Mouse (Mus musculus) heart, postnatal 0 days (tissue): ENCODE data around the gene Pex16. TPM values are rescaled to one million over a fixed set of nuclear protein-coding genes. Genes with fewer than 3 reads are reported as not detected.

Experiments
- ATAC-seq: fragments of 200-750 bp; cut with Nextera tagmentation; 2 replicates; pipeline ENCODE4 v1.8.0; 2017; ENCODE audit warnings: low read depth, moderate number of reproducible peaks, moderate library complexity; ENCODE audit not compliant: insufficient read depth
- DNase-seq: peaks from one replicate; pipeline ENCODE4 v3.0.0-alpha.2; 2016; ENCODE audit warnings: low spot score
- H3K27ac ChIP-seq: fragments of 300-500 bp; sonication (generic); 2 replicates; pipeline ENCODE4 v1.5.1; 2014; ENCODE audit warnings: low read depth, mild to moderate bottlenecking
- H3K27me3 ChIP-seq: fragments of 300-500 bp; sonication (generic); 2 replicates; pipeline ENCODE4 v1.6.1; 2014; ENCODE audit warnings: low read length, mixed read lengths; ENCODE audit not compliant: control insufficient read depth, insufficient read depth
- H3K36me3 ChIP-seq: fragments of 300-500 bp; sonication (generic); replicated peaks from 2 replicates; pipeline ENCODE4 v1.6.1; 2014; ENCODE audit warnings: low read length, mixed read lengths; ENCODE audit not compliant: control insufficient read depth, insufficient read depth
- H3K4me1 ChIP-seq: fragments of 300-500 bp; sonication (generic); 2 replicates; pipeline ENCODE4 v1.6.1; 2014; ENCODE audit warnings: antibody characterized with exemption; ENCODE audit not compliant: control insufficient read depth, insufficient read depth
- H3K4me2 ChIP-seq: fragments of 300-500 bp; sonication (generic); 2 replicates; pipeline ENCODE4 v1.6.1; 2014; ENCODE audit warnings: low read depth, mild to moderate bottlenecking, low read length, moderate library complexity
- H3K4me3 ChIP-seq: fragments of 300-500 bp; sonication (generic); 2 replicates; pipeline ENCODE4 v1.5.1; 2014; ENCODE audit warnings: low read depth, low read length
- H3K9ac ChIP-seq: fragments of 300-500 bp; sonication (generic); replicated peaks from 2 replicates; pipeline ENCODE4 v1.6.1; 2014; ENCODE audit warnings: low read depth, low read length, mixed read lengths
- H3K9me3 ChIP-seq: fragments of 300-500 bp; sonication (generic); replicated peaks from 2 replicates; pipeline ENCODE4 v1.6.1; 2016; ENCODE audit warnings: low read length; ENCODE audit not compliant: control insufficient read depth
- CTCF ChIP-seq: IDR thresholded peaks from 2 replicates; pipeline ENCODE4 v1.5.1; 2016; ENCODE audit warnings: antibody characterized with exemption, control low read depth, low read depth
- EP300 ChIP-seq: IDR thresholded peaks from 2 replicates; pipeline ENCODE4 v1.6.1; 2016; ENCODE audit warnings: antibody characterized with exemption, low read depth
- WGBS: fragments of 180-500 bp; shearing (Covaris S2); extraction: QIAGEN DNeasy Blood & Tissue Kit; methylation state at CpG from one replicate; pipeline ENCODE4 v1.1.7; 2014; 5-methylcytosine and 5-hydroxymethylcytosine counted together
- polyA plus RNA-seq: library from polyadenylated mRNA; unstranded; fragments of >200 nt; fragmentation: Nextera tagmentation; extraction: Ambion mirVana; gene quantifications from 2 replicates; pipeline ENCODE4 v1.2.1, GENCODE M21; 2015
- total RNA-seq: library from RNA; depleted of rRNA; stranded (reverse); fragments of >200 nt; gene quantifications from 2 replicates; pipeline ENCODE4 v1.2.3, GENCODE M21; 2014; ENCODE audit warnings: low replicate concordance

Pex16 gene
- total and polyA plus RNA-seq, 2 experiments from 2014 or later: 14.1 to 27.7 TPM

DNA sequence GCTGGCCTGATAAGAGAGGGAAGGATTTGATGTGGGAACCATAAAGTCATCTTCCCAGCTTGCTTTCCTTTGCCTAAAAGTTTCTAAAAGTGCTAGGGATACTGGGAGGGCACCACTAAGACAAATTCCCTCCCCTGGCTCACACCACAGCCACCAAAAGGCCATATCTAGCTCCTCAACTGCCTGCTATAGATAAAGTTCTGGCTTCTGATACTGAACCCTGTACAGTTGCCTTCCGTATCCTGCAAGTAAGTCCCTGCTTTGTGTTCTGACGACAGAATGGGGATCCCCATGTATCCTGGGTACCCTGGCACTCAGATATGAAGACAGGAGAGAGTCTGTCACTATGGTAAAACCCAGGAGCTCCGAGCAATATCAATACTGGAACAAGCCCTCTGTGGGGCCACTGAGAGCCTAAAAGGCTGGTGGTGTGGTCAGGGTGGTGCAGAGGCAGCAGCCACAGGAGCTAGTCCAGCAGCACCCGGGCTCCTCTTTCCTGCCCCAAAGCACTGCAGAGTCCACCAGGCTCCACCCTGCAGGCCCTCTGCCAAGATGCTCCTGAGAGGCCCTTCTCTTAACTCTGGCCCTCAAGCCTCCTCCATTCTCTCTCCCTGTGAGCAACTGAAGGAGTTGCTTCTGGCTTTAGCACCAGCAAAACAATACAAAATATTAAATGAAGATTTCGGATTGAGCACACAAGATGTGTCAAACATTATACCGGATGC, 15.9 kb downstream of the Pex16 start:
- H3K9ac ChIP-seq: no peak overlapping the region
- H3K27ac ChIP-seq: no peak overlapping the region
- WGBS: 63% methylated on average over 6 of the region's 6 CpGs
- H3K9me3 ChIP-seq: no peaks in the 10 kb centered on the region
- peaks cover 16% of the 10 kb centered on the region for H3K4me1 ChIP-seq
- peaks cover 43% of the 10 kb centered on the region for H3K27me3 ChIP-seq
- no peak for DNase-seq
- no peak overlapping the region for H3K4me3 ChIP-seq
- no peak overlapping the region for H3K4me2 ChIP-seq
- no peak for ATAC-seq
- no peaks in the 10 kb centered on the region for H3K36me3 ChIP-seq
- TF ChIP-seq CTCF (no peak), EP300 (no peak)

DNA sequence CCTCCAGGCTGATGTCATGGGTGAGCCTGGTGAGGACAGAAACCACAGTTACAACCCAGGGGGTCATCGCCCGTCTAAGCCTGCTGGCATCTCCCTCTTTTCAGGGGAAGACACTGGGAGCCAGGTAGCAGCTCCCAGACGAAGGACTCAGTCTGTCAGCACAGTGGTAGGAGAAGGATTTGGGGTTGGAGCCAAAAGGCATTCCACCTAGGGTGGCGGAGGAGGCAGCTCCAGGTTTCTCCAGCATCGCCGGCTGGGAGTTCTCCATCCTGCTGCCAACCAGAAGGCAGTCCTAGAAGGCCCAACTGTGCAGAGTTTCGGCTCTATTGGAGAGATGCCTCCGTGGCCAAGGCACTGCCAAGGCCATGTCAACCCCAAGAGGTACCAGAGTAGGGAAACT, 16.6 kb downstream of the Pex16 start:
- no peak overlapping the region for H3K27ac ChIP-seq
- H3K27me3 ChIP-seq: peaks cover 46% of the 10 kb centered on the region
- H3K9ac ChIP-seq: no peak overlapping the region
- WGBS: 84% methylated on average over 8 of the region's 8 CpGs
- peaks cover 16% of the 10 kb centered on the region for H3K4me1 ChIP-seq
- H3K4me3 ChIP-seq: no peak overlapping the region
- H3K4me2 ChIP-seq: no peak overlapping the region
- no peaks in the 10 kb centered on the region for H3K9me3 ChIP-seq
- H3K36me3 ChIP-seq: no peaks in the 10 kb centered on the region
- DNase-seq (no peak), ATAC-seq (no peak)
- no peak for TF ChIP-seq EP300
- no peak for TF ChIP-seq CTCF

DNA sequence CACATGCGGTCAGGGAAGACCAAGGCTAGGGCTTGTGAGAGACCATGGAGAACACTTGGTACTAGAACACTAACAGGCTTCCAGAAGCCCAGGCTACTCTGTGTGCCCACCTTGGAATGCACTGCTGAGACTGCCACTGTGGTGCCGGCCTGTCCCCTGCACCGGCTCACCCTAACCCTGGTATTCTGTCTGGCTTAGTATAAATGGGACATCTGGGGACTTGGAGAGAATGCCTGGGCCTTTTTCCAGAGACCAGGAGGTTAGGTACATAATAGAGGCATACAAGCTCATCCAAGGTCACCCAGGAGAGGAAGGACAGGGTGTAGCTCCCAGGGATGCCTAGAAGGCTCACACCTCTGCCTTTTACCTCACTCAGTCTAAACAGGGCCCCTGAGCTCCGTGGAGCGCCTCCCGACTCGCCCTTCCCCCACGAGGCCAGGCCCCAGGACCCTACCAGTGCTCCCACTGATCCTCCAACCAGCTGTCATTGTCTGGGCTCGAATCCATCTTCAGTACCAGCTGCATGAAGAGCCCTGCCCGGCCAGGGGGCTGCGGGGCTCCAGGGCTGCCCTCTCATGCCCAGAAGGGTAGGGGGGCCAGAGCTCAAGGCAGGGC, 17.3 kb downstream of the Pex16 start:
- H3K4me3 ChIP-seq: no peak overlapping the region
- H3K27me3 ChIP-seq: peaks cover 46% of the 10 kb centered on the region
- ATAC-seq (no peak), DNase-seq (no peak)
- no peaks in the 10 kb centered on the region for H3K36me3 ChIP-seq
- H3K9ac ChIP-seq: no peak overlapping the region
- TF ChIP-seq CTCF (no peak), EP300 (no peak)
- WGBS: 33% methylated on average over 11 of the region's 11 CpGs
- H3K27ac ChIP-seq: no peak overlapping the region
- peak overlapping the region; percentile 44 for H3K4me2 ChIP-seq
- peaks cover 16% of the 10 kb centered on the region for H3K4me1 ChIP-seq
- no peaks in the 10 kb centered on the region for H3K9me3 ChIP-seq

DNA sequence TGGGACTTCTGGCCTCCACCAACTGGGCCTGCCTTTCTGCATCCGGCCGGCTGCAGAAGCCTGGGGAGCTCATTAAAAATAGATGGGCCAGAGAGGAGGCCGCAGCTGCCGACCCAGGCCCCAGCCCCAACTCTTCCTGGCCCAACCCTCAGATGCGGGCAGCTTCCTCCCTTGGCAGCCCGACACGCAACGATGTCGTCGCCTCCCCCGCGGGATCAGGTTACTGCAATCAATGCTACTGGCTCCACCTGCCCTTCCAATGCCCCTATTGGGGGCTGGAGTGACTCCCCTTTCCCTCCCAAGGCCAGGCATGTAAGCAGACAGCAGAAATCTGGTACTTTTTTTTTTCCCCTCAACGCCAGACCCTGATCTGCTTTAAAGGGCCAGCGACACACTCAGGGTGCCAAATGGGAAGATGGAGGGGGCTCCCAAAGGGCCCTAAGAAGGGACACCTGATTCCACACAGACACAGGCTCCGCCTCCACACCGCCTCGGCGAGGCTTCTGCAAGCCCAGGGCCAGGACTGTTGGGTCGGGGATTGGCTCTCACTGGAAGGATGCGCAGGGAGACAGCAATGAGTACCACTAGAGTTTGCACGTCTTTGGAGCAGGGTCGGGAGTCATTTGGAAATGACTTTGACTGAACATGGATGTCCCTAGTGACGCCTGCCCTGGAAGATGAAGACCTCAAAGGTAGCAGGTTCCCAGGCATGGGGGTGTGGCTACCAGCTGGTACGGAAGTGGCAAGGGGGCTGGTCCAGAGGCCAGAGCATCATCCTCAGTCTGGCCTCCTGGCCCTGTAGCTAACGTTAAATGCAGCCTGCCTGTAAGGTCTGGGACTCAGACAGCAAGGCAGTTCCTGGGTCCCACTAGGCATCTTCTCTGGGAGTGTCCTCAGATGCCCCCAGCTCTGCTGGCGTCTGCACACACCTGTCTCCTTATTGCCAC, 18.1 kb downstream of the Pex16 start:
- DNase-seq: no peak

DNA sequence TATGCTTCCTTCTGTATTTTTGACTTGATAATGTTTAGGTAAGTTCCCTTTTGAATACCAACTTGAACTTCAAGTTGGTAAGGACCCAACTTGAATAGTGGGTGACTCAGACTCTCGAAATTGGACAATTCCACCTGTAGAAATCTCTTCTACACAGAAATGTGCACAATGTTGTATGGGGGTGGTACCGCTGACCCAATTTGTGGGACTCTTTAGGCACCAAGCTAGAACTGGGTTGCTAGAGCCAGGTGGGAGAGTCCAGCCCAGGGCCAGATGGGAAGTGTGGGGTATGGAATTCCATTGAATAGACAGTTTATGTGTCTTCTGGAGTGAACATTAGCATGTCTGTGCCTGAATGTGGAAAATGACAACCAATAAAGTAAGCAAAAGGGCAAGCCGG, 21.1 kb downstream of the Pex16 start:
- Histone ChIP-seq H3K4me2 (no peak overlapping the region), H3K9ac (no peak overlapping the region), H3K4me1 (peaks cover 6% of the 10 kb centered on the region), H3K9me3 (no peaks in the 10 kb centered on the region), H3K4me3 (no peak overlapping the region), H3K27me3 (peaks cover 33% of the 10 kb centered on the region), H3K36me3 (no peaks in the 10 kb centered on the region), H3K27ac (no peak overlapping the region)
- WGBS: 76% methylated on average over 3 of the region's 3 CpGs
- no peak for DNase-seq
- no peak for TF ChIP-seq EP300
- TF ChIP-seq CTCF: no peak
- ATAC-seq: no peak

More for the DNA sequence above, 18.1 kb downstream of the Pex16 start:
- H3K27ac ChIP-seq: no peak overlapping the region
- peaks cover 16% of the 10 kb centered on the region for H3K4me1 ChIP-seq
- peak overlapping the region; percentile 44 for H3K4me2 ChIP-seq
- 7% methylated on average over 26 of the region's 26 CpGs for WGBS
- no peak for ATAC-seq
- no peaks in the 10 kb centered on the region for H3K36me3 ChIP-seq
- TF ChIP-seq EP300 (no peak), CTCF (no peak)
- no peak overlapping the region for H3K9ac ChIP-seq
- no peaks in the 10 kb centered on the region for H3K9me3 ChIP-seq
- no peak overlapping the region for H3K4me3 ChIP-seq
- H3K27me3 ChIP-seq: peaks cover 46% of the 10 kb centered on the region
